Mouse (Mus musculus): ENCODE measurements around the gene Irs3.

The Irs3 gene

GRCm38 (mm10) chr5:137645652-137646091 is at the start of gene Irs3:
Irs3 (minus strand) TSS chr5:137645714.
- no peak for DNase-seq (ENCODE audit: low read depth, low spot score)

- DNase-seq (ENCODE audit: low read depth, low spot score): no peak
Measured at GRCm38 (mm10) chr5:137694796-137695195, 49.3 kb upstream of the Irs3 start.

GRCm38 (mm10) chr5:137691881-137692280 is 46.4 kb upstream of the Irs3 start:
- no peak for DNase-seq (ENCODE audit: low read depth, low spot score)

- DNase-seq (ENCODE audit: low read depth, low spot score): no peak
Measured at GRCm38 (mm10) chr5:137690531-137690930, 45.0 kb upstream of the Irs3 start.

GRCm38 (mm10) chr5:137689974-137690373 is 44.5 kb upstream of the Irs3 start:
- DNase-seq (ENCODE audit: low read depth, low spot score): no peak

GRCm38 (mm10) chr5:137686127-137686790 is 40.7 kb upstream of the Irs3 start:
- DNase-seq (ENCODE audit: low read depth, low spot score): no peak

- DNase-seq (ENCODE audit: low read depth, low spot score): no peak
Measured at GRCm38 (mm10) chr5:137685653-137686052, 40.1 kb upstream of the Irs3 start.

- peak; percentile 97 for DNase-seq (ENCODE audit: low read depth, low spot score)
Measured at GRCm38 (mm10) chr5:137684294-137685123, 39.0 kb upstream of the Irs3 start, which contains the start of gene Agfg2. Agfg2 (minus strand) TSS chr5:137684726.

- no peak for DNase-seq (ENCODE audit: low read depth, low spot score)
Measured at GRCm38 (mm10) chr5:137683388-137684293, 38.1 kb upstream of the Irs3 start.

GRCm38 (mm10) chr5:137682526-137682925 is 37.0 kb upstream of the Irs3 start:
- DNase-seq (ENCODE audit: low read depth, low spot score): no peak

- DNase-seq (ENCODE audit: low read depth, low spot score): no peak
Measured at GRCm38 (mm10) chr5:137679726-137680125, 34.2 kb upstream of the Irs3 start.

GRCm38 (mm10) chr5:137678736-137679135 is 33.2 kb upstream of the Irs3 start:
- DNase-seq (ENCODE audit: low read depth, low spot score): no peak

GRCm38 (mm10) chr5:137677859-137678258 is 32.3 kb upstream of the Irs3 start:
- DNase-seq (ENCODE audit: low read depth, low spot score): no peak

- no peak for DNase-seq (ENCODE audit: low read depth, low spot score)
Measured at GRCm38 (mm10) chr5:137674786-137675185, 29.3 kb upstream of the Irs3 start.

- DNase-seq (ENCODE audit: low read depth, low spot score): no peak
Measured at GRCm38 (mm10) chr5:137673015-137673414, 27.5 kb upstream of the Irs3 start.

GRCm38 (mm10) chr5:137672361-137672760 is 26.8 kb upstream of the Irs3 start:
- no peak for DNase-seq (ENCODE audit: low read depth, low spot score)

GRCm38 (mm10) chr5:137671443-137672240 is 26.1 kb upstream of the Irs3 start:
- DNase-seq (ENCODE audit: low read depth, low spot score): no peak

- no peak for DNase-seq (ENCODE audit: low read depth, low spot score)
Measured at GRCm38 (mm10) chr5:137670240-137670639, 24.7 kb upstream of the Irs3 start.

- no peak for DNase-seq (ENCODE audit: low read depth, low spot score)
Measured at GRCm38 (mm10) chr5:137668971-137669370, 23.5 kb upstream of the Irs3 start.

- DNase-seq (ENCODE audit: low read depth, low spot score): no peak
Measured at GRCm38 (mm10) chr5:137663057-137663456, 17.5 kb upstream of the Irs3 start.

All from retina, postnatal 7 days (tissue).